Mouse (Mus musculus): ENCODE results near the gene Prpf8.

GRCm38 (mm10) chr11:75538184-75538969 is 51.8 kb downstream of the Prpf8 start:
- no peak for TF ChIP-seq CTCF (IDR thresholded peaks at IDR 0.05)
- no peak for TF ChIP-seq EP300 (IDR thresholded peaks at IDR 0.05)
